In the genomic region with DNA sequence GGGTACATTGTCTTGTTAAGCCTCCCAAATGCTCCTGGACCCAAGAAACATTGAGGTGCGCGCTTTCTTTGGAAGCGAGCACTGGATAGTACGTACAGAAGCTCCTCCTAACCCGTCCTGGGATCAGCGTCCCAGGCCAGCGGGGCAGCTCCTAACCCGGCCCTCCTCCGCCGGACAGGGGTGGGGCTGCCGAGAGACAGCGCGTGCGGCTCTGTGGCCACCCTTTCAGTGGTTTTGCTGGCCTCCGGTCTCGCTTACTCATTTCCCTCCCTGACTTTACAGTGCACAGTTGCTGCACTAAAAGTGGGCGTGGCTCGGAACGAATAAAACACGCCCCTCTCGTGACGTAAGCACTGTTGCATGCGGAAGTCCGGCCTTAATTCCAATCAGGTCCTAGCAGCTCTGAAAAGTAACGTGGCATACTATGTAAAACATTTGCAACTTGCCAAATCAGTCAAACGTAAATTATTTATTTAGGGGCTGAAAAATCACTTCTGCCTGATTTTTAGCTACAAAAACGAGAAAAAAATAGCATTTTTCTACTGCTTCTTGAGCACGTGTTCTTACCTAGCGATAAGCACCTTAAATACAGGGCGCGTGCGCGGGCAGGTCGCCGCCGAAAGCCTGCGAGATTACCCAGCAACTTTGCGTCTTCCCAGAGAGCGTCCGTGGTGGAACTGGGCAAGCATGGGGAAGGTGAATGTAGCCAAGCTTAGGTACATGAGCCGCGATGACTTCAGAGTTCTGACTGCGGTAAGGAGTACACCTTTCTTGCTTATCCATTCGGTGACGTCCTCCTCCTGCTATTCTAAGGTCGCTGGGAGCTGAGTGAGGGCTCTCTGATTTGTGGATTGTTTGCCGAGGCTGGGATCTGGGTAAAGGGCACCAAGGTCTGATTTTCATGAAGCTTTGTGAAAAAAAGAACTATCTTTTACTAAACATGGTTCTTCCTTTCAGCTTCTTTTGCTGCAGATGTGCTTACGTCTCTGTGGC, we compare ENCODE assay signal across 8 mouse cellular contexts. TPM values are rescaled to one million over a fixed set of nuclear protein-coding genes. Genes with fewer than 3 reads are reported as not detected.
DNase-seq lines count a peak whose midpoint lies in the region; ATAC-seq and TF ChIP-seq lines count a peak whose summit lies in the region.

A gene (plus strand): TSS at position 392 of the 993 bp plus-strand sequence.

- peak; percentile 98 for ATAC-seq in forebrain, postnatal 0 days
- peak; percentile 97 for ATAC-seq in lung, embryonic 15.5 days (ENCODE audit: borderline replicate concordance, extremely low read depth, low FRiP score, low TSS enrichment)

- TF ChIP-seq RAD21 in MEL (IDR thresholded peaks at IDR 0.05; ENCODE audit: low read depth, low read length), result no peak

- peak within 1 kb of the TSS; percentile 79 for H3K27ac ChIP-seq in MEL (ENCODE audit: control insufficient read depth, low read depth, low read length)
- peak within 1 kb of the TSS; percentile 64; the same call in 1 of the 2 replicates for H3K27ac ChIP-seq in cerebellum, adult 2 months (ENCODE audit: insufficient read depth, low read length)
- peak within 1 kb of the TSS; percentile 66 for H3K27ac ChIP-seq in forebrain, postnatal 0 days (ENCODE audit: low read depth, low read length)
- H3K27ac ChIP-seq in lung, embryonic 15.5 days, result peak within 1 kb of the TSS; percentile 88

- no peaks in the 10 kb centered on the region for H3K9me3 ChIP-seq in MEL (replicated peaks; ENCODE audit: insufficient read depth, low read length)
- no peaks in the 10 kb centered on the region for H3K9me3 ChIP-seq in forebrain, postnatal 0 days (ENCODE audit: low read length)
- H3K9me3 ChIP-seq in lung, embryonic 15.5 days, result no peaks in the 10 kb centered on the region

- no peak for TF ChIP-seq EP300 in MEL (IDR thresholded peaks at IDR 0.05; ENCODE audit: low read depth in 1 of 2, low read length in 2 of 2)

- no peak for TF ChIP-seq CTCF in MEL (IDR thresholded peaks at IDR 0.05 in 2 of 3, conservative IDR thresholded peaks at IDR 0.05 in 1 of 3; ENCODE audit: control insufficient read depth in 1 of 3, insufficient read depth in 1 of 3, low read depth in 2 of 3, low read length in 3 of 3, poor library complexity in 1 of 3, severe bottlenecking in 1 of 3)
- no peak for TF ChIP-seq CTCF in cerebellum, adult 2 months (IDR thresholded peaks at IDR 0.05; ENCODE audit: borderline replicate concordance, insufficient read depth, low read depth, low read length)
- no peak for TF ChIP-seq CTCF in forebrain, postnatal 0 days (IDR thresholded peaks at IDR 0.05; ENCODE audit: low read depth)

- H3K4me1 ChIP-seq in MEL (ENCODE audit: control insufficient read depth in 1 of 2, insufficient read depth in 2 of 2, low read length in 2 of 2), result peaks cover 0 to 4% of the 10 kb centered on the region in 2 experiments; a peak in 1 of 4 replicates
- no peaks in the 10 kb centered on the region; the same call in 1 of the 2 replicates for H3K4me1 ChIP-seq in cerebellum, adult 2 months (ENCODE audit: control insufficient read depth, insufficient read depth, low read length)
- H3K4me1 ChIP-seq in forebrain, postnatal 0 days (ENCODE audit: insufficient read depth), result 0 out of 2 replicates have a peak, but pooled peaks cover 3% of the 10 kb centered on the region
- H3K4me1 ChIP-seq in lung, embryonic 15.5 days, result peaks cover 9% of the 10 kb centered on the region

- DNase-seq in MEL (ENCODE audit: low read depth, low spot score), result peak; percentile 99
- peak; percentile 93 for DNase-seq in cerebellum, adult 2 months
- DNase-seq in forebrain, postnatal 0 days, result peak; percentile 98
- peak; percentile 96 for DNase-seq in heart, postnatal 4 days
- DNase-seq in layer of hippocampus, adult 8-10 months (ENCODE audit: low spot score in 2 of 2), result peak; percentile 90 to 92
- peak; percentile 93 for DNase-seq in ovary, adult 18-20 months (ENCODE audit: low spot score)
- peak; percentile 99 for DNase-seq in thymus, postnatal 0 days (ENCODE audit: low spot score)

- H3K27me3 ChIP-seq in MEL (ENCODE audit: control insufficient read depth in 1 of 2, insufficient read depth in 2 of 2, low read length in 2 of 2), result no peaks in the 10 kb centered on the region
- no peaks in the 10 kb centered on the region for H3K27me3 ChIP-seq in cerebellum, adult 2 months (ENCODE audit: control insufficient read depth, insufficient read depth, low read length)
- no peaks in the 10 kb centered on the region for H3K27me3 ChIP-seq in forebrain, postnatal 0 days (ENCODE audit: insufficient read depth, low read length)
- no peaks in the 10 kb centered on the region for H3K27me3 ChIP-seq in lung, embryonic 15.5 days

- peaks cover 3 to 18% of the 10 kb centered on the region in 2 experiments for H3K36me3 ChIP-seq in MEL (ENCODE audit: control insufficient read depth in 1 of 2, insufficient read depth in 2 of 2, low read length in 2 of 2)
- H3K36me3 ChIP-seq in forebrain, postnatal 0 days (ENCODE audit: insufficient read depth), result peaks cover 7% of the 10 kb centered on the region; the same call in 1 of the 2 replicates
- peaks cover 4% of the 10 kb centered on the region; the same call in 1 of the 2 replicates for H3K36me3 ChIP-seq in lung, embryonic 15.5 days

- TF ChIP-seq POLR2A in MEL (IDR thresholded peaks at IDR 0.05; ENCODE audit: control insufficient read depth in 1 of 2, insufficient read depth in 1 of 2, low read depth in 1 of 2, low read length in 2 of 2, poor library complexity in 1 of 2), result peak; percentile 72 to 80
- peak; percentile 58; the same call in 1 of the 2 replicates for TF ChIP-seq POLR2A in cerebellum, adult 2 months (IDR thresholded peaks at IDR 0.05; ENCODE audit: borderline replicate concordance, insufficient read depth, low read length)

- peak within 1 kb of the TSS; percentile 67 to 92 for H3K4me3 ChIP-seq in MEL (ENCODE audit: control insufficient read depth in 1 of 2, insufficient read depth in 1 of 2, low read depth in 2 of 2, low read length in 2 of 2)
- H3K4me3 ChIP-seq in cerebellum, adult 2 months (replicated peaks; ENCODE audit: insufficient read depth, low read depth, low read length), result peak within 1 kb of the TSS; percentile 100
- peak within 1 kb of the TSS; percentile 72 for H3K4me3 ChIP-seq in forebrain, postnatal 0 days (ENCODE audit: low read depth, low read length)
- peak within 1 kb of the TSS; percentile 71 for H3K4me3 ChIP-seq in lung, embryonic 15.5 days

- peak within 1 kb of the TSS; percentile 72 for H3K4me2 ChIP-seq in forebrain, postnatal 0 days (ENCODE audit: low read depth)
- H3K4me2 ChIP-seq in lung, embryonic 15.5 days, result peak within 1 kb of the TSS; percentile 59

- under 1% methylated on average over 48 of the region's 48 CpGs for WGBS in cerebellum, adult 2 months
- under 1% methylated on average over 48 of the region's 48 CpGs for WGBS in forebrain, postnatal 0 days
- under 1% methylated on average over 48 of the region's 48 CpGs for whole genome bisulfite sequencing in lung, embryonic 15.5 days

- peak within 1 kb of the TSS; percentile 91 for H3K9ac ChIP-seq in MEL (ENCODE audit: control insufficient read depth, low read depth, low read length, poor library complexity, severe bottlenecking)
- peak within 1 kb of the TSS; percentile 80 for H3K9ac ChIP-seq in forebrain, postnatal 0 days
- peak within 1 kb of the TSS; percentile 79 for H3K9ac ChIP-seq in lung, embryonic 15.5 days

- H3K79me2 ChIP-seq in MEL (ENCODE audit: control insufficient read depth, insufficient read depth, low read length, poor library complexity), result peaks cover 29% of the 10 kb centered on the region

TF ChIP-seq in MEL, 35 proteins besides CTCF, POLR2A, EP300 and RAD21 (continues in another document):
- TF ChIP-seq TAL1 (IDR thresholded peaks at IDR 0.05; ENCODE audit: low read length) (no peak), HCFC1 (IDR thresholded peaks at IDR 0.05; ENCODE audit: low read depth, low read length) (peak; percentile 85), RCOR1 (IDR thresholded peaks at IDR 0.05; ENCODE audit: low read depth, low read length) (no peak), MAZ (IDR thresholded peaks at IDR 0.05; ENCODE audit: low read depth, low read length) (no peak), POLR2AphosphoS5 (IDR thresholded peaks at IDR 0.05; ENCODE audit: borderline replicate concordance, low read depth, low read length) (no peak), POLR2AphosphoS2 (IDR thresholded peaks at IDR 0.05; ENCODE audit: low read length) (0 out of 2 replicates have a peak, but pooled peaks have one; percentile 60), ZC3H11A (IDR thresholded peaks at IDR 0.05; ENCODE audit: low read depth, low read length) (no peak), JUND (IDR thresholded peaks at IDR 0.05; ENCODE audit: low read depth, low read length) (no peak), ELF1 (IDR thresholded peaks at IDR 0.05; ENCODE audit: low read depth, low read length) (peak; percentile 97), GATA1 (IDR thresholded peaks at IDR 0.05; ENCODE audit: low read depth, low read length) (peak; percentile 49), NRF1 (IDR thresholded peaks at IDR 0.05; ENCODE audit: insufficient read depth, low read depth, low read length, poor library complexity, severe bottlenecking) (peak; percentile 83), MXI1 (IDR thresholded peaks at IDR 0.05; ENCODE audit: low read depth, low read length) (peak; percentile 97), SMC3 (IDR thresholded peaks at IDR 0.05; ENCODE audit: low read depth, low read length) (no peak), MYC (IDR thresholded peaks at IDR 0.05; ENCODE audit: low read depth, low read length) (peak; percentile 100), GABPA (IDR thresholded peaks at IDR 0.05; ENCODE audit: low read depth, low read length) (no peak), ETS1 (IDR thresholded peaks at IDR 0.05; ENCODE audit: low read depth, low read length) (peak; percentile 49; the same call in 1 of the 2 replicates), ZMIZ1 (IDR thresholded peaks at IDR 0.05; ENCODE audit: low read depth, low read length) (peak; percentile 61; the same call in 1 of the 2 replicates), TBP (IDR thresholded peaks at IDR 0.05; ENCODE audit: low read depth, low read length) (peak; percentile 63), MYB (IDR thresholded peaks at IDR 0.05; ENCODE audit: low read depth, low read length) (no peak)

RNA-seq across cellular contexts. Expression of the gene that starts here (rescaled TPM):
- total RNA-seq in MEL (2012; rRNA removed), result 45.3 and 47.3 TPM in 2 replicates
- polyA plus RNA-seq in MEL (2012; ENCODE audit: insufficient read depth in 1 of 2, insufficient read length in 2 of 2, low read depth in 1 of 2, low replicate concordance in 2 of 2, missing spikeins in 1 of 2), result 10 to 100 TPM in 1 of 2 experiments, not detected in 1; 43.3 TPM
- 25.9 and 27.5 TPM in 2 replicates for polyA plus RNA-seq in cerebellum, adult 2 months (2012; rRNA removed)
- 30.6 and 31.0 TPM in 2 replicates for total RNA-seq in forebrain, postnatal 0 days (2014; rRNA removed)
- 14.6 and 16.2 TPM in 2 replicates for polyA plus RNA-seq in forebrain, postnatal 0 days (2015; fragmentation: Nextera tagmentation; extraction: Ambion mirVana)
- 10 to 100 TPM; 20.3 to 21.3 TPM for total RNA-seq in heart, postnatal 4 days (2021)
- total RNA-seq in layer of hippocampus, adult 8-10 months (2022), result 10 to 100 TPM; 20.1 to 23.9 (median 21.9) TPM
- 26.1 and 26.3 TPM in 2 replicates for polyA plus RNA-seq in lung, embryonic 15.5 days (2015; fragmentation: Nextera tagmentation; extraction: Ambion mirVana)
- 31.2 and 32.0 TPM in 2 replicates for polyA plus RNA-seq in thymus, postnatal 0 days (2015; fragmentation: Nextera tagmentation; extraction: Ambion mirVana)

Comparison
In these comparisons a context has a peak if more than half of its experiments do, and no peak if none do; other contexts are left out.
1. Peak in every context shown above with its lines: DNase-seq, ATAC-seq, H3K4me3 ChIP-seq and H3K27ac ChIP-seq.